Mouse (Mus musculus) bone marrow, adult 2 months (tissue): ENCODE measurements at regions not wholly inside any gene's neighbourhood (a gene's known extent, or its start where the extent isn't known, plus 50 kb on each side); places are given as distances from the start of the nearest gene placed in this dataset.

Experiments
- CTCF ChIP-seq: fragments of 200-500 bp; IDR thresholded peaks from 2 replicates; pipeline ENCODE4 v1.5.1; 2011; ENCODE audit warnings: low read length, control low read depth; ENCODE audit not compliant: control insufficient read depth, insufficient read depth
- POLR2A ChIP-seq: fragments of 200-500 bp; IDR thresholded peaks from 2 replicates; pipeline ENCODE4 v1.6.1; 2011; ENCODE audit warnings: low read depth, mild to moderate bottlenecking, control low read depth, low read length, borderline replicate concordance; ENCODE audit not compliant: control insufficient read depth

DNA sequence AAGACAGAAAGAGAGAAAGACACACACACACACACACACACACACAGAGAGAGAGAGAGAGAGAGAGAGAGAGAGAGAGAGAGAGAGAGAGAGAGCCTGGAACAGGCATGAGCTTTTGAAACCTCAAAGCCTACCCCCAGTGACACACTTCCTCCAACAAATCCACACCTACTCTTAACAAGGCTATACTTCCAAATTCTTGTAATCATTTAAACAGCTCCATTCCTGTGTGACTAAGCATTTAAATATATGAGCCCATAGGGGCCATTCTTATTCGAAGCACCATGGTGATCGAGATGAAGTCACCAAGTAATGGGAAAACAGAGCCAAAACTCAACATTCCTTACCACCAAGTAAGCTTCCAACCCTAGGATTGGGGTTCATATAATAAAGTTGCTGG is 250.1 kb downstream of the Galc start:
- TF ChIP-seq CTCF (no peak), POLR2A (no peak)
